Mouse (Mus musculus) testis, adult 2 months (tissue): ENCODE results near the gene Emb. TPM values are rescaled to one million over a fixed set of nuclear protein-coding genes. Genes with fewer than 3 reads are reported as not detected.

ENCODE experiments used
- H3K27ac ChIP-seq: fragments of 200-500 bp; 2 replicates; pipeline ENCODE4 v1.5.1; 2012; ENCODE audit warnings: low read depth, low read length; ENCODE audit not compliant: control insufficient read depth, insufficient read depth
- H3K27me3 ChIP-seq: fragments of 200-500 bp; 2 replicates; pipeline ENCODE4 v1.6.1; 2012; ENCODE audit warnings: mild to moderate bottlenecking, low read length, moderate library complexity; ENCODE audit not compliant: control insufficient read depth, insufficient read depth
- H3K36me3 ChIP-seq: fragments of 200-500 bp; 2 replicates; pipeline ENCODE4 v1.6.1; 2012; ENCODE audit warnings: mild to moderate bottlenecking, low read length; ENCODE audit not compliant: control insufficient read depth, insufficient read depth
- H3K4me1 ChIP-seq: fragments of 200-500 bp; 2 replicates; pipeline ENCODE4 v1.6.1; 2012; ENCODE audit warnings: low read length; ENCODE audit not compliant: control insufficient read depth, insufficient read depth
- H3K4me3 ChIP-seq: fragments of 200-500 bp; 2 replicates; pipeline ENCODE4 v1.5.1; 2012; ENCODE audit warnings: low read depth, mild to moderate bottlenecking, low read length, moderate library complexity, mixed read lengths; ENCODE audit not compliant: control insufficient read depth
- CTCF ChIP-seq: fragments of 200-500 bp; IDR thresholded peaks from 2 replicates; pipeline ENCODE4 v1.5.1; 2012; ENCODE audit warnings: low read depth, mild to moderate bottlenecking, inconsistent platforms, low read length, moderate library complexity; ENCODE audit not compliant: control insufficient read depth, insufficient read depth, insufficient replicate concordance
- POLR2A ChIP-seq: fragments of 200-500 bp; IDR thresholded peaks from 2 replicates; pipeline ENCODE4 v1.6.1; 2012; ENCODE audit warnings: low read depth, mild to moderate bottlenecking, inconsistent platforms, low read length, moderate library complexity; ENCODE audit not compliant: control insufficient read depth
- polyA plus RNA-seq: library from polyadenylated mRNA; depleted of rRNA; stranded (reverse); fragments of >200 nt; gene quantifications from 2 replicates; pipeline ENCODE4 v1.2.3, GENCODE M21; 2012

Gene Emb
- polyA plus RNA-seq, 1 experiment = 5.3 TPM

DNA sequence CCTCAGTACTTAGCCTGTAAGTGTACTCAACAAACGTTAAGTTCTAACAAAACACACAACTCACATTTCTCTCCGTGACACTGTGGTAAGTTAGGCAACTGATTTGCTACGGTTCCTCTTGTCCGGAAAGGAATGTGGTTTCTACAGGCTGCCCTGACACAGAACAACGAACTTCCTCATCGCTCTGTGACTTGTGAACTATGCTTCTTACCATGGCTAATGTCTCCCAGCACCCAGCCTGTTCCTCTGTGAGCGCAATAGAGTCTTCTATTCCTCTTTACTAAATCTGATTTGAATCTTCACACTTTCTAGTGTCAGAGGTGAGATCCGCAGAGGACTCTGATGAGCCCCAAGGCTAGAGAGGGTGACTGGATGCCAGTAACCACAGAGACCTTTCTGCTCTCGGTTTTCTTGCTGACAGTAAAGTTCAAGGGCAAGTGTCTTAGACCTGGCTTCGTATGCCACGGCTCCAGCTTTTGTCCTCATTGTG lies 3.1 kb downstream of the Emb start:
- H3K27ac ChIP-seq = no peak overlapping the region
- H3K36me3 ChIP-seq = no peaks in the 10 kb centered on the region
- no peak overlapping the region for H3K4me3 ChIP-seq
- TF ChIP-seq POLR2A (no peak), CTCF (no peak)
- H3K27me3 ChIP-seq = no peaks in the 10 kb centered on the region
- no peaks in the 10 kb centered on the region for H3K4me1 ChIP-seq

DNA sequence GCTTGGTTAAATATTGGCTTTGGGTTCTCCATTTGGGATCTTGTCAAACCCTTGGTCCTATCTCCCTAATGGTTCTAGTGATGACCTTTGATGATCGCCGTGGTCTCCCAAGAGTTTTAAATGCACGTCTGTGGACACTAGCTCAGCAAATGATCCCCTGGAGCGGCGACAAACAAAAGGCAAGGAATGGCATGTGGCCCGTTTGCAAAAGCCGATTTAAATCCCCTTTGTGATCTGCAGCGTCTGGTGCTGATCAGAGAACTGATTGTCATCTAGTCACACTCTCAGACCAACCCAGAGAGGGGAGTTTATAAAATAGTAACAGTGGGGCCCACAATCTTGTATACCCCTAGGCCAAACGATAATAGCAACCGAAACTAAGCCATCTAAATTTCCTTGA lies 7.1 kb downstream of the Emb start:
- H3K27me3 ChIP-seq = no peaks in the 10 kb centered on the region
- H3K36me3 ChIP-seq = no peaks in the 10 kb centered on the region
- H3K27ac ChIP-seq = no peak overlapping the region
- no peaks in the 10 kb centered on the region; the same call in 1 of the 2 replicates for H3K4me1 ChIP-seq
- H3K4me3 ChIP-seq = no peak overlapping the region
- TF ChIP-seq POLR2A = no peak
- TF ChIP-seq CTCF = no peak

DNA sequence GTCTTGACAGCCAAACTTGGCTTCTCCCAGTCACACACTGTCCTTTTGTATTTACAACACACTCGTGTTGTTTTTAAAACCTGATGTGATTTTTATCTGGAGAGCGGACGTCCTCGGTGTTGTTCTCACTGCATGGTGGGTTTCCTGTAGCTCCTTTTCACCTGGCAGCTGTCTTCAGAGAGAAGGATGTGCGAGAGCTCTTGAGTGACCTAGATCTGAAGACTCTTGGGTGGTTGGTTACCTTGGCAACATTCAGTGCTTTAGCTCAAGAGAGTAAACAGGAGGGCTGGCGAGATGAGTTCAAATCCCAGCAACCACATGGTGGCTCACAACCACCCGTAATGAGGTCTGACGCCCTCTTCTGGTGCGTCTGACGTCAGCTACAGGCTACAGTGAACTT lies 7.8 kb downstream of the Emb start:
- no peak overlapping the region for H3K4me3 ChIP-seq
- H3K36me3 ChIP-seq = no peaks in the 10 kb centered on the region
- H3K27me3 ChIP-seq = no peaks in the 10 kb centered on the region
- H3K4me1 ChIP-seq = no peaks in the 10 kb centered on the region; the same call in 1 of the 2 replicates
- H3K27ac ChIP-seq = no peak overlapping the region
- no peak for TF ChIP-seq CTCF
- no peak for TF ChIP-seq POLR2A

DNA sequence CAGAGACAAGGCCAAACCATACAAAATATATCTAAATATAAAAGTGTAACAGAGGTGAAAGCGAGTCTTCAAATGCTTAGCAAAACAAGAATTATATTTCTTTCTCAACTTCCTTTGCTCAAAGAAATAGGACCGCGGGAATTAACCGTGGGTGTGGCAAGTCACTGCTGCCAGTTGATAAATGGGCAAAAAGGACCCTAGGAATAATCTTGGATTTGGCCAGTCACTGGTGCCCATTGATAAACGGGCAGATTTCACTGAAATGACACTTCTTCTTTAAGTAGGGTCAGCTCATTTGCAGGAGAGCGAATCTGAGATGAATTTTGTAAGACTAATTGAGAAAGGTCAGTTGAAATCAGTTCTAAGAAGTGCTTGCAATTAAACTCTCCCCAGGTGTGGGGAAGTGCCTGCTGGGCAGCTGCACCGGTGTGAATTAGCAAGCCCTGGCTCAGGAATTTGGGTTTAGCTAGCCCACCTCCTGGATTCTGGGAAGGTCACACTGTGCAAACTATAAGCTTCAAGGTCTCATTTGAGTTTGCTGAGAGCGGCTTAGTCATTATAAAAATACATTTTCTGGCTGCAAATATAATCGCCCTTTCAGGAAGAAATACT lies 8.5 kb downstream of the Emb start:
- H3K27ac ChIP-seq = no peak overlapping the region
- no peak for TF ChIP-seq CTCF
- TF ChIP-seq POLR2A = no peak
- no peaks in the 10 kb centered on the region for H3K27me3 ChIP-seq
- no peak overlapping the region for H3K4me3 ChIP-seq
- no peaks in the 10 kb centered on the region; the same call in 1 of the 2 replicates for H3K4me1 ChIP-seq
- H3K36me3 ChIP-seq = no peaks in the 10 kb centered on the region

DNA sequence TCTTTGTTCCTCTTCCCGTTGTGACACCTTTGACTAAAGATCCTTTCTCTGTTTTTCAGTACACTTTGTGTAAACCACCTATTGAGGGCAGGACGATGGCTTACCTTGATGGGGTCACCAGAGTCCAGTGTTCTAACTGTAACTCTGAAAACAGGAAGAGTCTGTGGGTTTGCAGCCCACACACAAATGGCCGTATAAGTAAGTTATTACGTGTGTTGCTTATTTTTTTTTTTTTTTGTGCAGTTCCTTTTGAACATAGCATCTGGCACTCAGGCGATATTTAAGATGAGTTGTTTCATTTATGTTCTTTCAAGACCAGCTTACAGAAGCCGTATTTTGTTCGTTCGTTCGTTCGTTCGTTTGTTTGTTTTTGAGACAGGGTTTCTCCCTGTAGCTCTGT lies 9.3 kb downstream of the Emb start:
- no peaks in the 10 kb centered on the region for H3K27me3 ChIP-seq
- TF ChIP-seq POLR2A (no peak), CTCF (no peak)
- no peak overlapping the region for H3K4me3 ChIP-seq
- no peaks in the 10 kb centered on the region; the same call in 1 of the 2 replicates for H3K4me1 ChIP-seq
- no peak overlapping the region for H3K27ac ChIP-seq
- no peaks in the 10 kb centered on the region for H3K36me3 ChIP-seq

DNA sequence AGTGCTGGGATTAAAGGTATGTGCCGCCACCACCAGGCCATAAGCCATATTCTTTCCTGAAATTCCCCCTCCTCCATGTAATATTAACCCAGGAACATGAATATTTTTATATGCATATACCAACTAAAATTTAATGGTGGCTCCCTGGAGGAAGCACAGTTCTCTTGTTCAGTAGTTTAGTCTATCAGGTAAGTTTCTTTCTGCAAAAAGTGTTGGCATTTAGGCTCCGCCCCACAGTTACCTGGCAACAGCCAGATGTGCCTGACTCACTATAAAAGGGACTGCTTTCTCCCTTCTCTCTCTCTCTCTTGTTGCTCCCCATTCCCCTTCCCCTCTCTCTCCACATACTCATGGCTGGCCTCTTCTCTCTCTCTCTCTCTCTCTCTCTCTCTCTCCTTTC lies 9.8 kb downstream of the Emb start:
- TF ChIP-seq CTCF = no peak
- TF ChIP-seq POLR2A = no peak
- H3K4me1 ChIP-seq = no peaks in the 10 kb centered on the region; the same call in 1 of the 2 replicates
- no peak overlapping the region for H3K4me3 ChIP-seq
- no peaks in the 10 kb centered on the region for H3K27me3 ChIP-seq
- no peak overlapping the region for H3K27ac ChIP-seq
- no peaks in the 10 kb centered on the region for H3K36me3 ChIP-seq

DNA sequence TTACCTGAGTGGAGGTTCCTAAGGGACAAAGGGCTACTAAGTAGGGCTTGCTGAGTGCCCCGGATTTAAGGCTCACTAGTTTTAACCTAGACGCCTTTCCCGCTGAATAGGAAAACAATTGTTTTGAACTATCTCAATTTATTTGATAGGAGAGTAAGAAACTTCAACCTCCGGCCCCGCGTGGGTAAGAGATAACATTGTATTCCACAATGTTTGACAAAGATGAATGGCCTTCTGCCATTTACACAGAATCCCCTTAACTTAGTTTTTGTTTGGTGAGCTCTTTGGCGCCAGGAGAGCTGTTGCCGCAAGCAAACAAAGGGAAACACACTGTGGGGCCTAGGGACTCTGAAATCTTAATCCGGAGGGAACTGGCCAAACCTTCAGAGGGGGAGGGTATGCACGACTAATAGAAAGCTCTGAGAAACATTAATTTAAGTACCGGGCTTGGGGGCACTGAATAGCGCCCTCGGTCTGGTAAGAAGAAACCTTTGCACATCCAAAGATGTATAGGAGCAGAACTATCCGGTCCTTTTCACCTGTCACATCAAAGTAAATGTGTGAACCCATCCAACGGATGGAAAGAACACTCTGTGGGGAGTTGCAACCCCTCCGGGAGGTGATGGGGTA lies 11.7 kb downstream of the Emb start:
- H3K27me3 ChIP-seq = no peaks in the 10 kb centered on the region

More for the DNA sequence above, 11.7 kb downstream of the Emb start:
- no peak overlapping the region for H3K27ac ChIP-seq
- no peaks in the 10 kb centered on the region for H3K36me3 ChIP-seq
- no peaks in the 10 kb centered on the region; the same call in 1 of the 2 replicates for H3K4me1 ChIP-seq
- peak overlapping the region; percentile 32; the same call in 1 of the 2 replicates for H3K4me3 ChIP-seq
- TF ChIP-seq POLR2A (no peak), CTCF (no peak)
